Comparison of ENCODE assay signal across 8 mouse cellular contexts in the genomic region with DNA sequence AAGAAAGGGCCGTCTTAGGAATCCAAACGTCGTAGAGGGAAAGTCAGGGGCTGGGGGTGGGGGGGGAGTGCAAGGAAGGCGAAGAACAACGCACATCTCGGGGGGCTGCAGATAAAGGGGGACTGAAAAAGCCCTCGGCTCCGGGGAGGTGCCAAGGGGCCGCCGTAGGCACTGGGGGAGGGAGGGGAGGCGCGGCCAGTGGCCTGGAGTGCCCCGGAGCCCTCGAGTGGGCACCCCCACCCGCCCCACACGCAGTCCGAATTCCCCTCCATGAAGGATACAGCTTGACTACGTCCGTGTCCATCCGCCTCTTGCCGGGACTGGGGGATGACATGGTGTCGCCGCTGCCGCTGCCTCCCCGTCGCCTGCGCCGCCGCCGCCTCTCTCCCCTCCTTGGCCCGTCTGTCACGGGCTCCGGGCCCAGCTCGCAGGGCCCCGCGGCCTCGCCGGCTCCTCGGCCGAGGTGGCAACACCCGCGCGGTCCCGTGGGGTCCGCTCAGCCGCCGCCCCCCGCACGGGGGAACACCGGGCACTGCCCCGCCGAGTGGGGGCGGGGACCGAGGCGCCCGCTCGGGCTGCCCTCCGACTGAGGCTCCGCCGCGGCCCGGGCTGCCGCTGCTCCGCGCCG. TPM values are rescaled to one million over a fixed set of nuclear protein-coding genes. Genes with fewer than 3 reads are reported as not detected.
DNase-seq lines count a peak whose midpoint lies in the region; ATAC-seq lines count a peak whose summit lies in the region.
"Not testable (repeated sequence)": the region's sequence is repeated elsewhere in the genome, so short reads cannot be mapped to it uniquely, and the experiment has no call there.

No protein-coding gene starts in this region.

- H3K9ac ChIP-seq in embryonic facial prominence, embryonic 12.5 days = peak overlapping the region; percentile 92
- H3K9ac ChIP-seq in intestine, embryonic 14.5 days (ENCODE audit: low read length) = peak overlapping the region; percentile 82
- H3K9ac ChIP-seq in limb, embryonic 13.5 days = peak overlapping the region; percentile 84
- H3K9ac ChIP-seq in neural tube, embryonic 15.5 days (replicated peaks) = peak overlapping the region; percentile 84

- WGBS in embryonic facial prominence, embryonic 12.5 days = under 1% methylated on average over 50 of the region's 66 CpGs
- 1% methylated on average over 48 of the region's 66 CpGs for WGBS in intestine, embryonic 14.5 days
- under 1% methylated on average over 34 of the region's 66 CpGs for WGBS in limb, embryonic 13.5 days
- under 1% methylated on average over 41 of the region's 66 CpGs for WGBS in neural tube, embryonic 15.5 days

- peak; percentile 19; the same call in 1 of the 2 replicates for ATAC-seq in embryonic facial prominence, embryonic 12.5 days (ENCODE audit: insufficient number of reproducible peaks, insufficient read depth, low FRiP score, low TSS enrichment)
- peak; percentile 8; the same call in 1 of the 2 replicates for ATAC-seq in granulocyte monocyte progenitor cell, adult 5-6 weeks (replicated peaks; ENCODE audit: poor library complexity, severe bottlenecking)
- ATAC-seq in intestine, embryonic 14.5 days (replicated peaks; ENCODE audit: low FRiP score, low TSS enrichment, low read depth) = peak; percentile 35; the same call in 1 of the 2 replicates
- ATAC-seq in limb, embryonic 13.5 days (ENCODE audit: low FRiP score, low read depth) = peak; percentile 57
- ATAC-seq in neural tube, embryonic 15.5 days (ENCODE audit: low FRiP score) = not testable (repeated sequence)

- peaks cover 28% of the 10 kb centered on the region for H3K4me1 ChIP-seq in embryonic facial prominence, embryonic 12.5 days
- peaks cover 39% of the 10 kb centered on the region for H3K4me1 ChIP-seq in intestine, embryonic 14.5 days (replicated peaks; ENCODE audit: control insufficient read depth, insufficient read depth, low read length)
- peaks cover 42% of the 10 kb centered on the region for H3K4me1 ChIP-seq in limb, embryonic 13.5 days
- peaks cover 32% of the 10 kb centered on the region for H3K4me1 ChIP-seq in neural tube, embryonic 15.5 days

- peak overlapping the region; percentile 85 for H3K4me2 ChIP-seq in embryonic facial prominence, embryonic 12.5 days (replicated peaks)
- H3K4me2 ChIP-seq in intestine, embryonic 14.5 days (ENCODE audit: low read length) = peak overlapping the region; percentile 86
- H3K4me2 ChIP-seq in limb, embryonic 13.5 days (replicated peaks) = peak overlapping the region; percentile 76
- H3K4me2 ChIP-seq in neural tube, embryonic 15.5 days = peak overlapping the region; percentile 79

- H3K4me3 ChIP-seq in embryonic facial prominence, embryonic 12.5 days = peak overlapping the region; percentile 83
- peak overlapping the region; percentile 77 for H3K4me3 ChIP-seq in intestine, embryonic 14.5 days (ENCODE audit: low read depth, low read length)
- peak overlapping the region; percentile 66 for H3K4me3 ChIP-seq in limb, embryonic 13.5 days
- peak overlapping the region; percentile 73 for H3K4me3 ChIP-seq in neural tube, embryonic 15.5 days (replicated peaks)

- DNase-seq in ZHBTc4 (ENCODE audit: low read depth, low spot score) = peak; percentile 34
- DNase-seq in intestine, embryonic 14.5 days (ENCODE audit: low spot score) = peak; percentile 76
- DNase-seq in lung, postnatal 36 days = peak; percentile 56
- DNase-seq in yolk sac, embryonic 10.5 days (ENCODE audit: low spot score) = peak; percentile 44

- not testable (repeated sequence) for H3K9me3 ChIP-seq in embryonic facial prominence, embryonic 12.5 days; intestine, embryonic 14.5 days (ENCODE audit: control insufficient read depth, low read length); limb, embryonic 13.5 days; neural tube, embryonic 15.5 days (replicated peaks)

- not testable (repeated sequence) for H3K27me3 ChIP-seq in embryonic facial prominence, embryonic 12.5 days; intestine, embryonic 14.5 days (replicated peaks; ENCODE audit: control insufficient read depth, insufficient read depth, low read length); limb, embryonic 13.5 days; neural tube, embryonic 15.5 days (replicated peaks)

- H3K27ac ChIP-seq in embryonic facial prominence, embryonic 12.5 days = peak overlapping the region; percentile 88
- H3K27ac ChIP-seq in intestine, embryonic 14.5 days (ENCODE audit: low read depth) = peak overlapping the region; percentile 89
- peak overlapping the region; percentile 94 for H3K27ac ChIP-seq in limb, embryonic 13.5 days
- H3K27ac ChIP-seq in neural tube, embryonic 15.5 days (replicated peaks) = peak overlapping the region; percentile 94

- H3K36me3 ChIP-seq in embryonic facial prominence, embryonic 12.5 days; intestine, embryonic 14.5 days (ENCODE audit: control insufficient read depth, insufficient read depth, low read length); limb, embryonic 13.5 days; neural tube, embryonic 15.5 days: not testable (repeated sequence)

RNA-seq across cellular contexts. Expression of gene Ube2h, which starts 0.5 kb away (rescaled TPM):
- polyA plus RNA-seq in embryonic facial prominence, embryonic 12.5 days (2016; fragmentation: Nextera tagmentation; extraction: Ambion mirVana) = 52.5 and 56.1 TPM in 2 replicates
- total RNA-seq in granulocyte monocyte progenitor cell, adult 5-6 weeks (2014; fragmentation: Nextera tagmentation) = 6.4 and 7.9 TPM in 2 replicates
- 4.4 and 6.5 TPM in 2 replicates for total RNA-seq in granulocyte monocyte progenitor cell, adult 5-6 weeks (2017)
- 50.5 and 50.8 TPM in 2 replicates for polyA plus RNA-seq in intestine, embryonic 14.5 days (2014; fragmentation: Nextera tagmentation; extraction: Ambion mirVana)
- 43.6 and 45.9 TPM in 2 replicates for polyA plus RNA-seq in limb, embryonic 13.5 days (2015; fragmentation: Nextera tagmentation; extraction: Ambion mirVana)
- 47.9 and 53.9 TPM in 2 replicates for polyA plus RNA-seq in neural tube, embryonic 15.5 days (2015; fragmentation: Nextera tagmentation; extraction: Ambion mirVana)
